Mouse (Mus musculus) MEL (cell line): ENCODE measurements around the gene Msi2.

ENCODE experiments used
- CTCF ChIP-seq, 3 experiments: IDR thresholded peaks in 2 of 3; conservative IDR thresholded peaks in 1 of 3; 2 replicates each; pipeline ENCODE4 v1.5.1; 2011 to 2012; ENCODE audit warnings: low read length in 3 of 3, low read depth in 2 of 3, mild to moderate bottlenecking in 2 of 3, improper control_type of control experiment in 1 of 3, inconsistent platforms in 1 of 3, mixed read lengths in 1 of 3, moderate library complexity in 1 of 3; ENCODE audit not compliant: control insufficient read depth in 1 of 3, insufficient read depth in 1 of 3, poor library complexity in 1 of 3, severe bottlenecking in 1 of 3
- EP300 ChIP-seq, 2 experiments: IDR thresholded peaks; 2 replicates each; pipeline ENCODE4 v1.6.1; 2011; ENCODE audit warnings: improper control_type of control experiment in 2 of 2, low read length in 2 of 2, low read depth in 1 of 2, mild to moderate bottlenecking in 1 of 2
- MAX ChIP-seq: IDR thresholded peaks from 2 replicates; pipeline ENCODE4 v1.6.1; 2011; ENCODE audit warnings: low read length, improper control_type of control experiment
- MAZ ChIP-seq: IDR thresholded peaks from 2 replicates; pipeline ENCODE4 v1.6.1; 2012; ENCODE audit warnings: low read depth, mild to moderate bottlenecking, inconsistent platforms, low read length, improper control_type of control experiment
- MYC ChIP-seq: IDR thresholded peaks from 2 replicates; pipeline ENCODE4 v1.6.1; 2011; ENCODE audit warnings: low read depth, mild to moderate bottlenecking, low read length, improper control_type of control experiment, moderate library complexity
- RCOR1 ChIP-seq: IDR thresholded peaks from 2 replicates; pipeline ENCODE4 v1.6.1; 2012; ENCODE audit warnings: low read depth, mild to moderate bottlenecking, inconsistent platforms, low read length, improper control_type of control experiment
- SIN3A ChIP-seq: IDR thresholded peaks from 2 replicates; pipeline ENCODE4 v1.6.1; 2012; ENCODE audit warnings: low read length, improper control_type of control experiment, inconsistent platforms
- ZNF384 ChIP-seq: IDR thresholded peaks from 2 replicates; pipeline ENCODE4 v1.6.1; 2012; ENCODE audit warnings: low read depth, mild to moderate bottlenecking, inconsistent platforms, low read length, improper control_type of control experiment

GRCm38 (mm10) chr11:88683026-88683770 is 35.1 kb downstream of the Msi2 start:
- TF ChIP-seq SIN3A (no peak), MAX (no peak), CTCF (IDR thresholded peaks at IDR 0.05 in 2 of 3, conservative IDR thresholded peaks at IDR 0.05 in 1 of 3; ENCODE audit: control insufficient read depth in 1 of 3, insufficient read depth in 1 of 3, low read depth in 2 of 3, low read length in 3 of 3, poor library complexity in 1 of 3, severe bottlenecking in 1 of 3) (no peak), MYC (no peak), MAZ (no peak), EP300 (IDR thresholded peaks at IDR 0.05; ENCODE audit: low read depth in 1 of 2, low read length in 2 of 2) (no peak), ZNF384 (no peak), RCOR1 (no peak)
